Mouse (Mus musculus): Measurements from ENCODE around the gene Timp2.
"Not testable (repeated sequence)": the region's sequence is repeated elsewhere in the genome, so short reads cannot be mapped to it uniquely, and the experiment has no call there.

The Timp2 gene

DNA sequence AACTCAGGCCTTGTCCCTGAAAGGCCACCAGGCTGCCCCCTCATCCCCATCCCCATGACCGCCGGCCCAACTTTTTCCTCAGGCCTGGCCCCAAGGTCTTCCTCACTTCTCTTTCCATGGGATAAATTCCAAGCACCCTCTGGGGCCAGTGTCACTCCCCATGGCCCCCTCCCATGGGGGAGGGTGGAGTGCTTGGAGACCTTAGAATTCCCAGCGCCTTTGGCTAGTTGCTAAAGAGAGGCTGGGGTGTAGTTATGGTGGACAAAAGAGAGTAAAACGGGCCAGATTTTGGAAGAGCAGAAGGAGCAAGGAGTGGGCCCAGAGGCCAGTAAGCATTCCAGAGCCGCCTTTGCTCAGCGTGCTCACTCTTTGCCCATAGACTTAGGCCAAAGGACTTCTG lies at the start of gene Timp2:
Gene Timp2, minus strand, starts transcription at position 101 of the 400 bp plus-strand sequence.
- no peak for DNase-seq (ENCODE audit: low read depth)

GRCm38 (mm10) chr11:118405311-118405710 lies 49.8 kb upstream of the Timp2 start:
- no peak for DNase-seq (ENCODE audit: low read depth)

- DNase-seq (ENCODE audit: low read depth), result no peak
Measured at GRCm38 (mm10) chr11:118403951-118404899, 48.7 kb upstream of the Timp2 start.

DNA sequence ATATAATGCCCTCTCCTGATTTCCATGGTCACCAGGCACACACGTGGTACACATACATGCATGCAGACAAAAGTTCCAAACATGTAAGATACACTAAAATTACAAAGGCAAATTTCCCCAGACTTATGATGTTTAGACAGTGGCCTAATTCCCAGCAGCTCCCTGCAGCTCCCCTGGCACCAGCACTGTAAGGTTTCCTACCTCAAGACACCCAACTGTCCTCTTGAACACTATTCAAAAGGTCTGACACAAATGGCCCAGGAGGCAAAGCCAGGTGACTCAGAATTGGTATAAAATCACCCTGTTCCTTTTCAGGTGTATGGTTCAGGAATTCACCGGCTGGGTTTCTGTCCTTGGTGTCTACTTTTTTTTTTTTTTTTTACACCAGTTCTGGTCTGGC lies 47.6 kb upstream of the Timp2 start:
- DNase-seq (ENCODE audit: low read depth), result no peak

DNA sequence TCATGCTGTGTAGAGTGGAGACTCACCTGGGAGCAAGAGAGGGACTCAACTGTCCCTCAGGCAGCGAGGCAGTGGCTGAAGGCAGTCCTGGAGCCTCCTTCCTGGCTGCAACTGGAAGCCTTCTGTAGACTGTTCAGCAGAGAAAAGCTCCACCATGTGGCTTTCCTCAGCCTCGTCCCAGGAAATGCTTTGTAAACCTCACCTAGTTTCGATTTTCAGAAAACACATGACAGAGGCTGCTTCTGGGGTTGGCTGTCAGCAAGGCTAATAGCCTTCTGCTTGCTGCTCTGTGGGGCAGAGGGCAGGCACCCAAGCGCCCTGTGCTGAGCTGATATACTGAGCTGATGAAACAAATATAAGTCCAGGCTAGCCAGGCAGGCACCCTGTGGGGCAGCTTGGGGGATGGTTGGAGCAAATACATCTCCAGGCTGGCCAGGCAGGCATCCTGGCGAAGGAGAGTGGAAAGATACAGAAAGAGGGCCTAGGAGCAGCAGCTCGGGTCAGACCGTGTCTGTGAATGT lies 46.3 kb upstream of the Timp2 start, which contains the start of gene Lgals3bp:
Gene Lgals3bp, minus strand, starts transcription at position 333 of the 521 bp plus-strand sequence.
- peak; percentile 91 for DNase-seq (ENCODE audit: low read depth)

DNA sequence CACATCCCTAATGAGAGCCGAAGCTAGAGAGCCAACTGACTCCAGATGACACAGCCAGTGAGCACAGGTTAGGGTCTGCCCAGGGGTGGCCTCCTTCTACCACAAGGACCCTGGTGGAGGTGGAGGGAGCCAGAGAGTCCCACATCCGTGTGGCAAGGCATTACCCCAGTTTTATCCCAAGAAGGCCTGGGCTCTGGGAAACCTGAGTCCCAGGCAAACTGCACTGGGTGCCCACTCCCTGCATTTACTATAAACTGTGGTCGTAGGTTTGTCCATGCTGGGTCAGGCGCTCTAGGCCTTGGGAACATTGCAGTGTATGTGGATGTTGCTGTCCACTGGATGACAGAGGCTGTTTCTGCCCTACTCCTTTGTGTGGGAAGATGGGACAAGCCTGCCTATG lies 45.7 kb upstream of the Timp2 start:
- no peak for DNase-seq (ENCODE audit: low read depth)

GRCm38 (mm10) chr11:118400566-118400936 lies 45.0 kb upstream of the Timp2 start:
- no peak for DNase-seq (ENCODE audit: low read depth)

GRCm38 (mm10) chr11:118399891-118400565 lies 44.5 kb upstream of the Timp2 start:
- no peak for DNase-seq (ENCODE audit: low read depth)

- DNase-seq (ENCODE audit: low read depth), result no peak
Measured at GRCm38 (mm10) chr11:118397806-118398530, 42.4 kb upstream of the Timp2 start.

GRCm38 (mm10) chr11:118394538-118394937 lies 39.0 kb upstream of the Timp2 start:
- no peak for DNase-seq (ENCODE audit: low read depth)

DNA sequence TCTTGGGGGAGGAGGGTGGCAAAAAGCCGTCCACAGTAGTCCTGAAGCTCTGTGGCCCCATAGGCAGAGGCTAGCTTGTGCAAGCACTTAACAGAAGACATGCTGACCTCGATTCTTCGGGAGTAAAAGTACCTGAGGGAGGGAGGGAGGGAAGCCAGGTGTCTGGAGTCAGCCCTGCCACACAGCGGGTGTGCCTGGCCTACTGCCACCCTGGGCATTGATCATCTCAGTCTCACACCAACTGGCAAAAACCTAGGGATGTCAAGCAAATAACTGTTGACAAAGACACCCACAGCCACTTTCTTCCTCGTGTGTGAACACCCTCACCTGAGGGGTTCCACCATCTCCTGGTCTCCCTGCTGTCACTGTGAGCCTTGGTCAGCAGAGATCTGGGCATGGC lies 38.5 kb upstream of the Timp2 start:
- no peak for DNase-seq (ENCODE audit: low read depth)

GRCm38 (mm10) chr11:118387816-118388215 lies 32.3 kb upstream of the Timp2 start:
- DNase-seq (ENCODE audit: low read depth), result not testable (repeated sequence)

DNA sequence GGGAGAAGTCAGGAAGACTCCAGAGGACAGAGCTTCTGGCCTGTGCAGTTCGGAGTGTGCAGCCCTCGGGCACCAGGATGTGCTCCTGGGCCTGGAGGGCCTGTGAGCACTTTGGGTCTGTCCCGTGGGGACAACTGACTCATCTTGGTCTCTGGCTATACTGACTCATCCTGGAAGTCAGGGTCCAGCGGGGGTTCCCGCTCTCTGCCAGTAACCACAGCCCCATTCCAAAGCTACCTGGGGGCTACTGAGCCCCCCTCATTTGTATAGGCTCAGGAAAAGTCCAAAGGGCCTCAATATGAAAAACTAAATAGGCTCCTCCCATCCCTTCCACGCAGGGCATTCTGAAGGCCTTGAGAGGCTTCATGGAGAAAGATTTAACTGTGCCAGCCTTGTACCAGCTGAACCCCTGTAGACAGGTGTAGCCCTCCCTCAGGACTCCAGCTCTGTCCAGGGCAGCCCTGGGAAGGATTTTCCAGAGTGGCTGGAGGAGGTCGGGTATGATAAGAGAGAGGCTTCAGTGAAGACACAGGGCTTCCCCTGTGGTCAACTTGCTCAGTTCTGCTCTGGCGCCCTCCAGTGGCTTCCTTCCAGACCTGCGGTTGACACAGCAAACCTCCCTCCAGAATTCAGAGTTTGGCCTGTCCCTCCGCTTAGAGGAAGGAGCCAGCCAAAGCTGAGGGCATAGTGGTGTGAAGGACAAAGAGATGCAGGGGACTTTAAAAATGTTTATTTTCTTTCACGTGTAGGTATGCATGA lies 23.9 kb upstream of the Timp2 start:
- DNase-seq (ENCODE audit: low read depth), result peak; percentile 73

- no peak for DNase-seq (ENCODE audit: low read depth)
Measured at GRCm38 (mm10) chr11:118378656-118379055, 23.1 kb upstream of the Timp2 start.

GRCm38 (mm10) chr11:118376323-118376722 lies 20.8 kb upstream of the Timp2 start:
- DNase-seq (ENCODE audit: low read depth), result not testable (repeated sequence)

DNA sequence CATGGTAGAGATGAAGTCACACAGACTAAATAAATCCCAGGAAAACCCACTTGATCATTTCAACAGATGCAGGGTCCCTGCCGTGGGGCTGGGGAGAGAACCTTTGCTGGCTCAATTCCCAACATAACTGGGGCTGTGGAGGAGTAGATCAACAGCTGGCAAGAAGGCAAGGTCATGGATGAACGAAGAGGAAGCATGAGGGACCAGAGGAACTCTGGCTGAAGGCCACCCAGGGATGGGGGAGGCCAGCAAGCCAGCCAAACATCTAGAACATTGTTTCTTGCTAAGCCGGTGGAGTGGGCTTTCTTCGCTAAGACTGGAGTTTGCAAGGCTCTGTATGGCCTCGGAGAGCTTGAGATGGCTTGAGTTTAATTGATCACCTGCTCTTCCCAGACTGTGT lies 20.3 kb upstream of the Timp2 start:
- DNase-seq (ENCODE audit: low read depth), result no peak

- DNase-seq (ENCODE audit: low read depth), result no peak
Measured at GRCm38 (mm10) chr11:118375461-118375860, 19.9 kb upstream of the Timp2 start.

DNA sequence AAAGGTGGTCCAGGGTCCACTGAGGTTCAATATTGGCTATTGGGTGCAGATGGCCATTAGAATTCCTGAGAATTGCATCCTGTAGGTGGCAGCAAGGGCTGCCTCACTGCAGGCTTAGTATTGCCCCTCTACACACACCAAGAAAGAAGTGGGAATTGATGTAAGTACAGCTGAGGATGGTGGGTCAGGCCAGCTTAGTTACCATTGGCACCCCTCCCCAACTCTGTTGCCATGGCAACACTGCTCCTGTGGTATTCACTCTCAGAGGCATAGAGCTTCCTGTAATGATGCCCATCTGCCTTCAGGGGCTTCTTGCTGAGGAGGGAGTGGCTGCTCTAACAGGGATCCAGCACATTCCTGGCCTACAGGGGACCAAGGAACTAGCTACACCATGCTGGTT lies 19.5 kb upstream of the Timp2 start:
- DNase-seq (ENCODE audit: low read depth), result no peak

DNA sequence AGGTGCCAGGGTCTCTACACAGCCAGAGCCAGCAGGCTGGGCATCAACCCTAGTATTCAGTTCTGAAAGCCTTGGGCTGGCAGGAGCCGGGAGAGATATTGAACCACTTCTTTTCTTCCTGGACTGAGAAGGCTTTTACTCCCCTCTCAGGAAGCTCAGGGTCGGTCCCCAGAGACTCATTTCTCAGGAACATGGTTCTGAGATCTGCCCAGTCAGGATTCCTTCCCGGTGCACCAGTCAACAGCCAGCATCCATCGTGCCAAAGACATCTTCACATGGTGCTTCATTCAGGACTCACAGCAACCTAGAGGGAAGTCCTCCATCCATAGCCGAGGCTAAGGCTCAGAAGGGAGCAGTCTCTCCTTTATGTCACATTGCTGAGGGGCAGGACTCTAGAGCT lies 19.0 kb upstream of the Timp2 start:
- DNase-seq (ENCODE audit: low read depth), result no peak

GRCm38 (mm10) chr11:118372641-118373040 lies 17.1 kb upstream of the Timp2 start:
- peak; percentile 85 for DNase-seq (ENCODE audit: low read depth)

- no peak for DNase-seq (ENCODE audit: low read depth)
Measured at GRCm38 (mm10) chr11:118371876-118372275, 16.3 kb upstream of the Timp2 start.

All from fibroblast of lung, adult 2 months (primary cell).